Mouse (Mus musculus): Measurements from ENCODE around the gene Kcng1. TPM values are rescaled to one million over a fixed set of nuclear protein-coding genes. Genes with fewer than 3 reads are reported as not detected.

Kcng1 gene
- polyA plus RNA-seq (2015; fragmentation: Nextera tagmentation; extraction: Ambion mirVana), result 0.10 TPM in 2 replicates

GRCm38 (mm10) chr2:168281582-168281981 lies at the start of gene Kcng1:
Gene Kcng1 (minus strand): TSS chr2:168281736.
- no peak within 1 kb of the TSS for H3K9ac ChIP-seq
- H3K27me3 ChIP-seq, result peaks cover 81% of the 10 kb centered on the region
- H3K4me3 ChIP-seq (replicated peaks), result peak within 1 kb of the TSS; percentile 47
- peak within 1 kb of the TSS; percentile 63 for H3K4me2 ChIP-seq
- DNase-seq (no peak), ATAC-seq (ENCODE audit: low read depth) (no peak)
- no peaks in the 10 kb centered on the region for H3K36me3 ChIP-seq
- WGBS (ENCODE audit: insufficient replicate concordance), result 11% methylated on average over 12 of the region's 12 CpGs
- H3K4me1 ChIP-seq (replicated peaks), result 0 out of 2 replicates have a peak, but pooled peaks cover 5% of the 10 kb centered on the region
- no peaks in the 10 kb centered on the region for H3K9me3 ChIP-seq (replicated peaks)
- H3K27ac ChIP-seq, result no peak within 1 kb of the TSS

GRCm38 (mm10) chr2:168330421-168331070 lies 49.0 kb upstream of the Kcng1 start:
- Histone ChIP-seq H3K27me3 (no peaks in the 10 kb centered on the region), H3K9ac (no peak overlapping the region), H3K4me1 (replicated peaks) (0 out of 2 replicates have a peak, but pooled peaks cover 3% of the 10 kb centered on the region), H3K27ac (no peak overlapping the region), H3K36me3 (no peaks in the 10 kb centered on the region), H3K4me3 (replicated peaks) (no peak overlapping the region), H3K4me2 (no peak overlapping the region), H3K9me3 (replicated peaks) (no peaks in the 10 kb centered on the region)
- no peak for ATAC-seq (ENCODE audit: low read depth)
- WGBS (ENCODE audit: insufficient replicate concordance), result 64% methylated on average over 11 of the region's 11 CpGs
- DNase-seq, result no peak

GRCm38 (mm10) chr2:168321716-168322374 lies 40.3 kb upstream of the Kcng1 start:
- 0 out of 2 replicates have a peak, but pooled peaks cover 7% of the 10 kb centered on the region for H3K4me1 ChIP-seq (replicated peaks)
- 26% methylated on average over 10 of the region's 10 CpGs for WGBS (ENCODE audit: insufficient replicate concordance)
- H3K9me3 ChIP-seq (replicated peaks), result no peaks in the 10 kb centered on the region
- no peak overlapping the region for H3K4me3 ChIP-seq (replicated peaks)
- H3K27ac ChIP-seq, result no peak overlapping the region
- no peak overlapping the region for H3K4me2 ChIP-seq
- no peak overlapping the region for H3K9ac ChIP-seq
- H3K36me3 ChIP-seq, result no peaks in the 10 kb centered on the region
- H3K27me3 ChIP-seq, result no peaks in the 10 kb centered on the region
- DNase-seq (no peak), ATAC-seq (ENCODE audit: low read depth) (no peak)

- no peak for ATAC-seq (ENCODE audit: low read depth)
- no peak overlapping the region for H3K4me2 ChIP-seq
- H3K9me3 ChIP-seq (replicated peaks), result no peaks in the 10 kb centered on the region
- no peak for DNase-seq
- no peak overlapping the region for H3K27ac ChIP-seq
- H3K4me1 ChIP-seq (replicated peaks), result 0 out of 2 replicates have a peak, but pooled peaks cover 7% of the 10 kb centered on the region
- no peak overlapping the region for H3K9ac ChIP-seq
- H3K36me3 ChIP-seq, result no peaks in the 10 kb centered on the region
- WGBS (ENCODE audit: insufficient replicate concordance), result 67% methylated on average over 17 of the region's 17 CpGs
- no peak overlapping the region for H3K4me3 ChIP-seq (replicated peaks)
- H3K27me3 ChIP-seq, result no peaks in the 10 kb centered on the region
Measured at GRCm38 (mm10) chr2:168320388-168321182, 39.0 kb upstream of the Kcng1 start.

- no peak overlapping the region for H3K4me2 ChIP-seq
- no peak overlapping the region for H3K27ac ChIP-seq
- H3K4me1 ChIP-seq (replicated peaks), result no peaks in the 10 kb centered on the region
- WGBS (ENCODE audit: insufficient replicate concordance), result 27% methylated on average over 16 of the region's 16 CpGs
- H3K4me3 ChIP-seq (replicated peaks), result no peak overlapping the region
- no peak for DNase-seq
- H3K36me3 ChIP-seq, result no peaks in the 10 kb centered on the region
- peaks cover 4% of the 10 kb centered on the region; the same call in 1 of the 2 replicates for H3K27me3 ChIP-seq
- no peak for ATAC-seq (ENCODE audit: low read depth)
- no peak overlapping the region for H3K9ac ChIP-seq
- no peaks in the 10 kb centered on the region for H3K9me3 ChIP-seq (replicated peaks)
Measured at GRCm38 (mm10) chr2:168314646-168315446, 33.3 kb upstream of the Kcng1 start.

GRCm38 (mm10) chr2:168312504-168312903 lies 31.0 kb upstream of the Kcng1 start:
- DNase-seq (no peak), ATAC-seq (ENCODE audit: low read depth) (no peak)
- H3K27me3 ChIP-seq, result peaks cover 4% of the 10 kb centered on the region; the same call in 1 of the 2 replicates
- H3K36me3 ChIP-seq, result no peaks in the 10 kb centered on the region
- no peak overlapping the region for H3K9ac ChIP-seq
- H3K9me3 ChIP-seq (replicated peaks), result no peaks in the 10 kb centered on the region
- H3K4me3 ChIP-seq (replicated peaks), result no peak overlapping the region
- H3K27ac ChIP-seq, result no peak overlapping the region
- H3K4me2 ChIP-seq, result no peak overlapping the region
- 33% methylated on average over 4 of the region's 4 CpGs for WGBS (ENCODE audit: insufficient replicate concordance)
- no peaks in the 10 kb centered on the region for H3K4me1 ChIP-seq (replicated peaks)

DNA sequence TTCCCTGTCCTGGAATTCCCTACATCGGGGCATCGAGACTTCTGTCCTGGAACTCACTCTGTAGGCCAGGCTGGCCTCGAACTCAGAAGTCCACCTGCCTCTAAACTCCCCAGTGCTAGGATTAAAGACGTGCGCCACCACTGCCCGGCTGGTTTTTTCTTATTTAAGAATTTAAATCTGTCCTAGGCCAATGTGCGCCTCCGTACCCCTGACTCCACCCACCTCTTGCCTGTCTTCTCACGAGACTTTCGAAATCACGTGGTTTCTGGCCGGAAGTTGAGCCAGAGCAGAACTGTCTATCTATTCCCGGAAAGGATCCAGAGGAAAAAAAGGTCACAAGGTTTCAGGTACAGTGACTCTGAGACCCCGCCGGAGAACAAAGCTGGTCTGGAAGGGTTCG lies 29.5 kb upstream of the Kcng1 start:
- Histone ChIP-seq H3K36me3 (no peaks in the 10 kb centered on the region), H3K4me1 (replicated peaks) (no peaks in the 10 kb centered on the region), H3K27ac (no peak overlapping the region), H3K27me3 (peaks cover 4% of the 10 kb centered on the region; the same call in 1 of the 2 replicates), H3K9me3 (replicated peaks) (no peaks in the 10 kb centered on the region), H3K9ac (no peak overlapping the region), H3K4me2 (no peak overlapping the region), H3K4me3 (replicated peaks) (no peak overlapping the region)
- DNase-seq, result no peak
- WGBS (ENCODE audit: insufficient replicate concordance), result 67% methylated on average over 16 of the region's 16 CpGs
- ATAC-seq (ENCODE audit: low read depth), result no peak

DNA sequence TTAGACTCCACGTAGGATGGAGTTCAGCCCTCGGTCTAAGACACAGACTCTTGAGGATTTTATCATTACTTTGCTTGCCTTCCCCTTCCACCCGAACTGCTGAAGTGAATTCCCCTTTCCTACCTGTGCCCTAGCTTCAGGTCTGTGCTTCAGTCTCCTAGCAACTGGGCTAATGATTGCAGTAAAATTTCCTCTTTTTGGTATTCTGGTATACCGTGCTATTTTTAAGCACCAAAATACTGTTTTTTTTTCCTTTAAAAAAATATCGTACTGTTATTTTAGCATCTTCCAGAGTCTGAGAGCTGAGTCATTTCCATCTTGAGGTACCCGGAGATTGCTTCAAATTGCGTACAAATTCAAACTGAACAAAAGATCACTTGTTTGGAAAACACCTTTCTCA lies 27.4 kb upstream of the Kcng1 start:
- no peaks in the 10 kb centered on the region for H3K4me1 ChIP-seq (replicated peaks)
- H3K4me2 ChIP-seq, result no peak overlapping the region
- H3K9ac ChIP-seq, result no peak overlapping the region
- DNase-seq, result no peak
- H3K27me3 ChIP-seq, result no peaks in the 10 kb centered on the region
- 45% methylated on average over 7 of the region's 7 CpGs for WGBS (ENCODE audit: insufficient replicate concordance)
- ATAC-seq (ENCODE audit: low read depth), result no peak
- no peaks in the 10 kb centered on the region for H3K36me3 ChIP-seq
- no peak overlapping the region for H3K27ac ChIP-seq
- no peaks in the 10 kb centered on the region for H3K9me3 ChIP-seq (replicated peaks)
- no peak overlapping the region for H3K4me3 ChIP-seq (replicated peaks)

GRCm38 (mm10) chr2:168299650-168300049 lies 18.1 kb upstream of the Kcng1 start:
- no peaks in the 10 kb centered on the region for H3K9me3 ChIP-seq (replicated peaks)
- no peaks in the 10 kb centered on the region for H3K36me3 ChIP-seq
- H3K4me1 ChIP-seq (replicated peaks), result no peaks in the 10 kb centered on the region
- no peak overlapping the region for H3K9ac ChIP-seq
- H3K4me2 ChIP-seq, result no peak overlapping the region
- DNase-seq, result no peak
- ATAC-seq (ENCODE audit: low read depth), result no peak
- 63% methylated on average over 8 of the region's 8 CpGs for WGBS (ENCODE audit: insufficient replicate concordance)
- no peak overlapping the region for H3K4me3 ChIP-seq (replicated peaks)
- no peak overlapping the region for H3K27ac ChIP-seq
- 0 out of 2 replicates have a peak, but pooled peaks cover 2% of the 10 kb centered on the region for H3K27me3 ChIP-seq

DNA sequence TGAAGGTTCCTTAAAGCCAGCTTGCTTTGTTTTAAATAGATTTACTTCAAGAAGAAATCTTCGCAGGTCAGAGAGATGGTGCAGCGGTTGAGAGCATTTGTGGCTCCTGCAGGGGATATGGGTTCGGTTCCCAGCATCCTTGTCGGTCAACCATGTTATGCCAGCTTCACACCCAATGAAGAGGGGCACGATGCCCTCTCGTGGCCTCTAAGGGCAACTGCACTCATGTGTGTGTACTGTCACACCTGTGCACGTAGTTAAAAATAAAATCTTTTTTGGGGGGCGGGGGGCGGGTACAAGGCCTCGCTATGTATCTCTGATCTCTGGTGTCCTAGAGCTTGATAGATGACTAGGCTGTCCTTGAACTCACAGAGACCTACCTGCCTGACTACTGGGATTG lies 15.0 kb upstream of the Kcng1 start:
- 64% methylated on average over 10 of the region's 10 CpGs for WGBS (ENCODE audit: insufficient replicate concordance)
- H3K9ac ChIP-seq, result no peak overlapping the region
- H3K4me2 ChIP-seq, result no peak overlapping the region
- no peaks in the 10 kb centered on the region for H3K36me3 ChIP-seq
- ATAC-seq (ENCODE audit: low read depth) (no peak), DNase-seq (no peak)
- no peaks in the 10 kb centered on the region for H3K9me3 ChIP-seq (replicated peaks)
- H3K27me3 ChIP-seq, result 0 out of 2 replicates have a peak, but pooled peaks cover 8% of the 10 kb centered on the region
- no peak overlapping the region for H3K4me3 ChIP-seq (replicated peaks)
- H3K27ac ChIP-seq, result no peak overlapping the region
- H3K4me1 ChIP-seq (replicated peaks), result 0 out of 2 replicates have a peak, but pooled peaks cover 3% of the 10 kb centered on the region

Measured in liver, embryonic 13.5 days (tissue).